Mouse (Mus musculus): ENCODE measurements at regions not wholly inside any gene's neighbourhood (a gene's known extent, or its start where the extent isn't known, plus 50 kb on each side); places are given as distances from the start of the nearest gene placed in this dataset.
A peak's percentile ranks its signal among the peaks of the same experiment; 100 is the strongest.

- DNase-seq (ENCODE audit: low spot score in 2 of 2), result no peak
Measured at GRCm38 (mm10) chr1:149760440-149760839, 200.7 kb downstream of the Pla2g4a start.

GRCm38 (mm10) chr1:149758783-149759132, 202.3 kb downstream of the Pla2g4a start:
- no peak for DNase-seq (ENCODE audit: low spot score in 2 of 2)

GRCm38 (mm10) chr1:149758092-149758782, 202.9 kb downstream of the Pla2g4a start:
- peak in 1 of 2 experiments; percentile 12 for DNase-seq (ENCODE audit: low spot score in 2 of 2)

GRCm38 (mm10) chr1:149753269-149754060, 207.6 kb downstream of the Pla2g4a start:
- DNase-seq (ENCODE audit: low spot score in 2 of 2), result no peak

GRCm38 (mm10) chr1:149749405-149749804, 211.7 kb downstream of the Pla2g4a start:
- DNase-seq (ENCODE audit: low spot score in 2 of 2), result no peak

- no peak for DNase-seq (ENCODE audit: low spot score in 2 of 2)
Measured at GRCm38 (mm10) chr1:149738959-149739358, 222.1 kb downstream of the Pla2g4a start.

- DNase-seq (ENCODE audit: low spot score in 2 of 2), result no peak
Measured at GRCm38 (mm10) chr1:149734241-149734640, 226.8 kb downstream of the Pla2g4a start.

DNA sequence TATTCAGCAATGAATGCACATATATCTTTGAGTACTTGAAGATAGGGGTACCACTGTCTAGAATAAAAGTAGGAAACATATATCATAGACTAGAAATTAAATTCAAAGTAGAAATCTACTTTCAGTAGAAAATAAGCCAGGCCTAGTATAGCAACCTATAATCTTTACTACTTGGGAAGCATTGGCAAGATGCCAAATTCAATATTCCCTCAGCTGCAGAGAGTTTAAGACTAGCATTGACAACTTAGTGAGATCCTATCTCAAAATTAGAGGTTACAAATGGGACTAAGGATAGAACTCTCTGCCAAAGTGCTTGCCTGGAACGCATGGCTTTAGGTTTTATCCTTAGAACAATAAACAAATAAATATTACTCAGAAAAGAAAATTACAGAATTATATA, 245.9 kb downstream of the Pla2g4a start:
- DNase-seq (ENCODE audit: low spot score in 2 of 2), result no peak

DNA sequence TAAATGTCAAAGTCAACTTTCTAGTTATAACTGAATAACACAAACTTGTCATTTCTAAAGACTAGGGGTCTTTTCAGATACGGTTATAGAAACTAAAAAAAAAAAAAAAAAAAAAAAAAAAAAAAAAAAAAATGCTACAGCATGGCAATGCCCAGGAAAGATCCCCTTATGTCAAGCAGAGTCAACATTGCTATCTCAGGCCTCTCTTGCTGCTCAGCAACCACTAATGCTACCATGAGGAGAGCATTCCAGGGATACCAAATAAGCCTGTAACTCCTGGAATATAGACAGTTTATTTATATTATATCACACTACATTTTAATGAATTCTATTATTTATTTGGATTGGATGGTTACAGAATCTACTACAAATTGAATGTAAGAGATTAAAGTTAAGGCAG, 248.8 kb downstream of the Pla2g4a start:
- DNase-seq (ENCODE audit: low spot score in 2 of 2), result no peak

DNA sequence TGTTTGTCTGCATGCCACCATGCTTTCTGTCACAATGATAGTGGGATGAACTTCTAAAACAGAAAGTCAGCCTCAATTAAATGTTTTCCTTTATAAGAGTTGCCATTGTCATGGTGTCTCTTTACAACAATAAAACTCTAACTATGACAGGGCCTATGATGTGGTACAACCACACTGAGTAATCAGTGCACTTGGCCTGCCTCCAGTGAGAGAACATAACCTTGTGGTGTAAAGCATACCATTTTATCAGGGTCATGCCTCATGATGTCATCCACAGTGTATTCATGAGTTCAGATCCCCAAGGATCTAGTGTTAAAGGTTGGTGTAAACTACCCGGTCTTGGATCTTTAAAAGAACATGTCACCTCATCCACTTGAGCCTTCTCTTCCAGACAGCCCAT, 255.9 kb downstream of the Pla2g4a start:
- no peak for DNase-seq (ENCODE audit: low spot score in 2 of 2)

DNA sequence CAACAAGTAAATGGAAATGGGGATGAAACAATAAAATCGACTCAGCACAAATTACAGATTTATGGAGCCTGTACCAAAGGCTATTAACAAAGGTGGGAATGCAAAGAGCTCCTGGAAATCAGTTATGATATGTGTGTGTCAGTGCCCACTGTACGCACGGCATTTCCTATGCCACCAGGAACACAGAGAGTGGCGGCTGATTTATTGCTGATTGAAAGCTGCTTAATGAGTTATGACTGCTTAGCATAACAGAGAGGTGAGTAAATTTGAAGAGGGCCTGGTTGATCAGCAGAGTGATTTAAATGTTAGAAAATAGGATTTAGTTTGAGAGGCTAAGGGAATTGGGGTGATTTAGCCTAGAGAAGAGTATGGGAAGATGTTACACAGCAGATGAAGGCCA, 261.7 kb downstream of the Pla2g4a start:
- no peak for DNase-seq (ENCODE audit: low spot score in 2 of 2)

- DNase-seq (ENCODE audit: low spot score in 2 of 2), result no peak
Measured at GRCm38 (mm10) chr1:149674166-149674565, 286.9 kb downstream of the Pla2g4a start.

GRCm38 (mm10) chr1:149672571-149672970, 288.5 kb downstream of the Pla2g4a start:
- DNase-seq (ENCODE audit: low spot score in 2 of 2), result no peak

- DNase-seq (ENCODE audit: low spot score in 2 of 2), result peak in 1 of 2 experiments; percentile 58
Measured at GRCm38 (mm10) chr1:149672117-149672516, 289.0 kb downstream of the Pla2g4a start.

GRCm38 (mm10) chr1:149671091-149671490, 290.0 kb downstream of the Pla2g4a start:
- no peak for DNase-seq (ENCODE audit: low spot score in 2 of 2)
